Comparison of ENCODE assay signal across 9 mouse cellular contexts in the genomic region with DNA sequence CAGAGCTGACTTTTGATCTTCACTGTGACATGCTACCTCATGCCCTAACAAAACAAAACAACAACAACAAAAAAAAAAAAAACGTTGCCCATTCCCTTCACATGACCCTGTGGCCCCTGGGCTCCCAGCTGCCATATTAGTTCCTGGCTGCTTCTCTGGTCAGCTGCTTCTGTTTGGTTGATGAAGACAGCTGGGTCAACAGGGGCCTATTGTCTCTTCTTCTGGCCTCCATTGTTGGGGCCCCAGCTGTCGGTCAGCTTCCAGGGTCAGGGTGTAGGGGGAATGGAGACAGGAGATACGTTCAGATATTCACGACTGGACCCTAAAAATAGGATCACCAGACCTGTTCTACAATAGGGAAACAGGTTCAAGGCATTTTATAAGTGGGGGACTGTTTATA. TPM values are rescaled to one million over a fixed set of nuclear protein-coding genes. Genes with fewer than 3 reads are reported as not detected.
A peak's percentile ranks its signal among the peaks of the same experiment; 100 is the strongest.
DNase-seq lines count a peak whose midpoint lies in the region; ATAC-seq lines count a peak whose summit lies in the region.
"Had no signal": no experiment of that assay in that cellular context is flagged by ENCODE, and none has a peak within 500 bp of the region (broad histone marks: within the 10 kb centered on the region; RNA-seq: fewer than 3 reads in every experiment).

No protein-coding gene starts in this region.

- peak overlapping the region; percentile 92 for H3K4me3 ChIP-seq in megakaryocyte, embryonic 14.5 days (replicated peaks)
- peak overlapping the region; percentile 74; the same call in 1 of the 2 replicates for H3K4me3 ChIP-seq in liver, embryonic 11.5 days (ENCODE audit: low read depth, low read length)
- H3K4me3 ChIP-seq in stomach, embryonic 15.5 days (replicated peaks), result peak overlapping the region; percentile 58

- peaks cover 39% of the 10 kb centered on the region for H3K4me1 ChIP-seq in megakaryocyte, embryonic 14.5 days
- H3K4me1 ChIP-seq in liver, embryonic 11.5 days (replicated peaks; ENCODE audit: control insufficient read depth, insufficient read depth, low read length), result peaks cover 49% of the 10 kb centered on the region
- peaks cover 21% of the 10 kb centered on the region for H3K4me1 ChIP-seq in stomach, embryonic 15.5 days

- peak; percentile 28 for DNase-seq in embryo, embryonic 9.5 days (ENCODE audit: extremely low spot score)
- no peak for DNase-seq in embryo, embryonic 10 days (ENCODE audit: low spot score)
- no peak for DNase-seq in liver, embryonic 11.5 days (ENCODE audit: low spot score)
- DNase-seq in ovary, postnatal 14 days (ENCODE audit: low spot score), result no peak
- DNase-seq in urinary bladder, postnatal 10 days (ENCODE audit: low spot score), result no peak

- no peak for ATAC-seq in megakaryocyte, adult 5-6 weeks (ENCODE audit: poor library complexity, severe bottlenecking)
- ATAC-seq in liver, embryonic 11.5 days (replicated peaks; ENCODE audit: low FRiP score), result no peak
- ATAC-seq in stomach, embryonic 15.5 days (ENCODE audit: insufficient read depth, low FRiP score, low read depth), result no peak; the same call in 1 of the 2 replicates

- 25% methylated on average over 4 of the region's 4 CpGs for WGBS in liver, embryonic 11.5 days
- 19% methylated on average over 4 of the region's 4 CpGs for WGBS in stomach, embryonic 15.5 days

- H3K4me2 ChIP-seq in liver, embryonic 11.5 days, result peak overlapping the region; percentile 90
- H3K4me2 ChIP-seq in stomach, embryonic 15.5 days, result peak overlapping the region; percentile 83

- peak overlapping the region; percentile 54 for H3K27ac ChIP-seq in liver, embryonic 11.5 days (ENCODE audit: low read depth, low read length)
- H3K27ac ChIP-seq in stomach, embryonic 15.5 days, result no peak overlapping the region

- H3K9ac ChIP-seq in liver, embryonic 11.5 days (ENCODE audit: low read depth, low read length), result peak overlapping the region; percentile 42
- H3K9ac ChIP-seq in stomach, embryonic 15.5 days, result no peak overlapping the region

- H3K27me3 ChIP-seq in megakaryocyte, embryonic 14.5 days (replicated peaks), result peaks cover 84% of the 10 kb centered on the region
- H3K27me3 ChIP-seq in liver, embryonic 11.5 days (replicated peaks; ENCODE audit: control insufficient read depth, insufficient read depth, low read length), result 0 out of 2 replicates have a peak, but pooled peaks cover 6% of the 10 kb centered on the region
- H3K27me3 ChIP-seq in stomach, embryonic 15.5 days (replicated peaks), result no peaks in the 10 kb centered on the region

- H3K9me3 ChIP-seq in megakaryocyte, embryonic 14.5 days, result peaks cover 3% of the 10 kb centered on the region; the same call in 1 of the 2 replicates
- no peaks in the 10 kb centered on the region for H3K9me3 ChIP-seq in liver, embryonic 11.5 days (ENCODE audit: control insufficient read depth, low read length)
- no peaks in the 10 kb centered on the region for H3K9me3 ChIP-seq in stomach, embryonic 15.5 days

- H3K36me3 ChIP-seq in megakaryocyte, embryonic 14.5 days (replicated peaks; ENCODE audit: low read length), result no peaks in the 10 kb centered on the region
- H3K36me3 ChIP-seq in liver, embryonic 11.5 days (ENCODE audit: control insufficient read depth, insufficient read depth, low read length), result no peaks in the 10 kb centered on the region
- 0 out of 2 replicates have a peak, but pooled peaks cover 2% of the 10 kb centered on the region for H3K36me3 ChIP-seq in stomach, embryonic 15.5 days

RNA-seq across cellular contexts. Expression of gene Hdac11, which starts 0.4 kb away (rescaled TPM):
- polyA plus RNA-seq in megakaryocyte, embryonic 14.5 days (2012; ENCODE audit: insufficient read depth, low replicate concordance), result 0.46 TPM in 1 of 2 replicates, not detected in the other
- 0.27 and 0.80 TPM in 2 replicates for total RNA-seq in megakaryocyte, adult 5-6 weeks (2015)
- 0.16 and 0.37 TPM in 2 replicates for total RNA-seq in megakaryocyte, adult 5-6 weeks (2017)
- polyA plus RNA-seq in liver, embryonic 11.5 days (2014; fragmentation: Nextera tagmentation; extraction: Ambion mirVana), result 7.1 and 7.2 TPM in 2 replicates
- 9.9 and 12.0 TPM in 2 replicates for polyA plus RNA-seq in stomach, embryonic 15.5 days (2015; fragmentation: Nextera tagmentation; extraction: Ambion mirVana)

RNA-seq across cellular contexts. Expression of gene Nup210, which starts 39.4 kb away (rescaled TPM):
- polyA plus RNA-seq in megakaryocyte, embryonic 14.5 days (2012; ENCODE audit: insufficient read depth, low replicate concordance), result 17.0 and 30.7 TPM in 2 replicates
- total RNA-seq in megakaryocyte, adult 5-6 weeks (2015), result 123 and 145 TPM in 2 replicates
- 124 and 148 TPM in 2 replicates for total RNA-seq in megakaryocyte, adult 5-6 weeks (2017)
- polyA plus RNA-seq in liver, embryonic 11.5 days (2014; fragmentation: Nextera tagmentation; extraction: Ambion mirVana), result 53.5 and 58.3 TPM in 2 replicates
- 14.3 and 16.2 TPM in 2 replicates for polyA plus RNA-seq in stomach, embryonic 15.5 days (2015; fragmentation: Nextera tagmentation; extraction: Ambion mirVana)
- polyA plus RNA-seq: C2C12 had no signal

RNA-seq across cellular contexts. Expression of gene Fbln2, which starts 56.2 kb away (rescaled TPM):
- polyA plus RNA-seq in megakaryocyte, embryonic 14.5 days (2012; ENCODE audit: insufficient read depth, low replicate concordance), result 0.03 TPM in 1 of 2 replicates, not detected in the other
- not detected in 2 replicates for total RNA-seq in megakaryocyte, adult 5-6 weeks (2015)
- not detected in 2 replicates for total RNA-seq in megakaryocyte, adult 5-6 weeks (2017)
- polyA plus RNA-seq in liver, embryonic 11.5 days (2014; fragmentation: Nextera tagmentation; extraction: Ambion mirVana), result 33.3 and 36.3 TPM in 2 replicates
- 51.7 and 58.1 TPM in 2 replicates for polyA plus RNA-seq in stomach, embryonic 15.5 days (2015; fragmentation: Nextera tagmentation; extraction: Ambion mirVana)

Comparison
In these comparisons a context has a peak if more than half of its experiments do, and no peak if none do; other contexts are left out.
1. RNA of gene Fbln2, which starts 56.2 kb away (polyA plus RNA-seq): 51.7 to 58.1 TPM in stomach, embryonic 15.5 days and 33.3 to 36.3 TPM in liver, embryonic 11.5 days; 0.03 TPM in megakaryocyte, embryonic 14.5 days; every median in the first group is over 10 times any median in the second.
2. Peak in every context shown above with its lines, with median percentiles within 50 percentile points of each other: H3K4me3 ChIP-seq.